Mouse (Mus musculus) spleen, postnatal 10 days (tissue): Measurements from ENCODE around the gene Gm44790.
"Not testable (repeated sequence)": the region's sequence is repeated elsewhere in the genome, so short reads cannot be mapped to it uniquely, and the experiment has no call there.

Source experiments
- DNase-seq, 2 experiments: peaks; one replicate each; pipeline ENCODE4 v3.0.0; 2021 to 2022; ENCODE audit warnings: low spot score in 2 of 2

Gm44790 gene

GRCm38 (mm10) chr6:86474072-86474471 lies 47.6 kb downstream of the Gm44790 start:
- DNase-seq = no peak

- no peak for DNase-seq
These were observed 48.3 kb downstream of the Gm44790 start for GRCm38 (mm10) chr6:86474646-86475181.

- DNase-seq = no peak
These were observed 49.2 kb downstream of the Gm44790 start for GRCm38 (mm10) chr6:86475462-86476167.

- DNase-seq = no peak
These were observed 50.5 kb downstream of the Gm44790 start for GRCm38 (mm10) chr6:86476931-86477330.

GRCm38 (mm10) chr6:86479311-86479710 lies 52.9 kb downstream of the Gm44790 start:
- DNase-seq = no peak

- DNase-seq = no peak
These were observed 53.3 kb downstream of the Gm44790 start for GRCm38 (mm10) chr6:86479816-86480188.

GRCm38 (mm10) chr6:86480189-86480831 lies 53.9 kb downstream of the Gm44790 start:
- DNase-seq = peak in 1 of 2 experiments; percentile 32

GRCm38 (mm10) chr6:86481871-86482270 lies 55.4 kb downstream of the Gm44790 start:
- DNase-seq = no peak

GRCm38 (mm10) chr6:86485943-86486640 lies 59.6 kb downstream of the Gm44790 start:
- no peak for DNase-seq

- DNase-seq = peak; percentile 64 to 86
These were observed 61.1 kb downstream of the Gm44790 start for GRCm38 (mm10) chr6:86487358-86488148.

GRCm38 (mm10) chr6:86488149-86488485 lies 61.7 kb downstream of the Gm44790 start:
- DNase-seq = peak in 1 of 2 experiments; percentile 33

- no peak for DNase-seq
These were observed 63.5 kb downstream of the Gm44790 start for GRCm38 (mm10) chr6:86489945-86490344.

GRCm38 (mm10) chr6:86490413-86490812 lies 64.0 kb downstream of the Gm44790 start:
- DNase-seq = not testable (repeated sequence)

- DNase-seq = no peak
These were observed 67.2 kb downstream of the Gm44790 start for GRCm38 (mm10) chr6:86493469-86494263.

- DNase-seq = no peak
These were observed 68.3 kb downstream of the Gm44790 start for GRCm38 (mm10) chr6:86494767-86495166.
